Mouse (Mus musculus): ENCODE measurements around the gene Mrps7. TPM values are rescaled to one million over a fixed set of nuclear protein-coding genes. Genes with fewer than 3 reads are reported as not detected.

The Mrps7 gene
- polyA plus RNA-seq, 1 experiment from 2014 or later: 105 TPM

DNA sequence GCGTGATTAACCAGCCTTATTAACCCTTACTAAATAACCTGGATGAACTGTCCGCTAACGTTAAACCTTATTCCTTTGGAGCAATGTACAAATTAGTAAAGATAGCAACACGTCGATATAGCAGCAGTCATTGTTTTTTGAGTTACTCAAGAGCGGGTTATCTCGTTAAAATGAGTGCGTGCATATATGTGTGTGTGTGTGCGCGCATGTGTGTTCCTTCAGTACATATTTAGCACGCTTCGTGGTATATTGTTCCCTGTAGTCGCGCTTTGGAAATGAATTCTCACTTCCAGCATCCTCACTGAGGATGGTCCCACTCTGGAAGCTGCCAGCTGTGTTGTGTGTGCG is 623 bp upstream of the Mrps7 start:
- H3K27me3 ChIP-seq (ENCODE audit: control insufficient read depth, insufficient read depth, low read length): no peaks in the 10 kb centered on the region
- DNase-seq (ENCODE audit: low spot score): no peak
- H3K4me1 ChIP-seq (replicated peaks; ENCODE audit: control insufficient read depth, insufficient read depth, low read length): peaks cover 10% of the 10 kb centered on the region
- 6% methylated on average over 15 of the region's 15 CpGs for WGBS
- H3K9ac ChIP-seq (ENCODE audit: low read depth, low read length): peak overlapping the region; percentile 96
- H3K4me3 ChIP-seq (ENCODE audit: low read depth, low read length): peak overlapping the region; percentile 99
- H3K36me3 ChIP-seq (ENCODE audit: control insufficient read depth, insufficient read depth, low read length): peaks cover 7% of the 10 kb centered on the region; the same call in 1 of the 2 replicates
- H3K9me3 ChIP-seq (ENCODE audit: control insufficient read depth, low read length): no peaks in the 10 kb centered on the region
- peak overlapping the region; percentile 81 for H3K27ac ChIP-seq (ENCODE audit: low read depth, low read length)
- H3K4me2 ChIP-seq (replicated peaks; ENCODE audit: low read depth, low read length): peak overlapping the region; percentile 89
- no peak; the same call in 1 of the 2 replicates for ATAC-seq (ENCODE audit: low FRiP score)

- Histone ChIP-seq H3K36me3 (ENCODE audit: control insufficient read depth, insufficient read depth, low read length) (peaks cover 13% of the 10 kb centered on the region), H3K4me2 (replicated peaks; ENCODE audit: low read depth, low read length) (peak overlapping the region; percentile 89), H3K9me3 (ENCODE audit: control insufficient read depth, low read length) (no peaks in the 10 kb centered on the region), H3K27ac (ENCODE audit: low read depth, low read length) (peak overlapping the region; percentile 81), H3K27me3 (ENCODE audit: control insufficient read depth, insufficient read depth, low read length) (no peaks in the 10 kb centered on the region), H3K4me3 (ENCODE audit: low read depth, low read length) (peak overlapping the region; percentile 99), H3K4me1 (replicated peaks; ENCODE audit: control insufficient read depth, insufficient read depth, low read length) (peaks cover 10% of the 10 kb centered on the region), H3K9ac (ENCODE audit: low read depth, low read length) (peak overlapping the region; percentile 96)
- WGBS: under 1% methylated on average over 26 of the region's 26 CpGs
- DNase-seq (ENCODE audit: low spot score): no peak
- ATAC-seq (ENCODE audit: low FRiP score): peak; percentile 55; the same call in 1 of the 2 replicates
Observed at GRCm38 (mm10) chr11:115604304-115604696, 575 bp downstream of the Mrps7 start.

DNA sequence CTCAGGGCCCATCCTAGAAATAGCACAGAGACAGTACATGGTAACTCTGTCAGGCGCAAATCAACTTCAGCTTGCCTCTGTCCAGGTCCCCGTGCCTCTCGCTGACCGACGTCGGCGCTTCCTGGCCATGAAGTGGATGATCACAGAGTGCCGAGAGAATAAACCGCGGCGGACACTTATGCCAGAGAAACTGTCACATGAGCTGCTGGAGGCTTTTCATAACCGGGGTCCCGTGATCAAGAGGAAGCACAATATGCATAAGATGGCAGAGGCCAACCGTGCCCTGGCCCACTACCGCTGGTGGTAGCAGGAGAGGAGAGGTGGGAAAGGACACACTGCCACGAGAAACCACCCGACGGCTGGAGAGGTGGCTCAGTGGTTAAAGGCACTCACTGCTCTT is 3.0 kb downstream of the Mrps7 start:
- Histone ChIP-seq H3K9me3 (ENCODE audit: control insufficient read depth, low read length) (no peaks in the 10 kb centered on the region), H3K9ac (ENCODE audit: low read depth, low read length) (no peak overlapping the region), H3K4me2 (replicated peaks; ENCODE audit: low read depth, low read length) (no peak overlapping the region), H3K36me3 (ENCODE audit: control insufficient read depth, insufficient read depth, low read length) (peaks cover 13% of the 10 kb centered on the region), H3K4me1 (replicated peaks; ENCODE audit: control insufficient read depth, insufficient read depth, low read length) (peaks cover 10% of the 10 kb centered on the region), H3K27ac (ENCODE audit: low read depth, low read length) (no peak overlapping the region), H3K4me3 (ENCODE audit: low read depth, low read length) (no peak overlapping the region), H3K27me3 (ENCODE audit: control insufficient read depth, insufficient read depth, low read length) (no peaks in the 10 kb centered on the region)
- WGBS: 97% methylated on average over 18 of the region's 18 CpGs
- ATAC-seq (ENCODE audit: low FRiP score): no peak
- no peak for DNase-seq (ENCODE audit: low spot score)

DNA sequence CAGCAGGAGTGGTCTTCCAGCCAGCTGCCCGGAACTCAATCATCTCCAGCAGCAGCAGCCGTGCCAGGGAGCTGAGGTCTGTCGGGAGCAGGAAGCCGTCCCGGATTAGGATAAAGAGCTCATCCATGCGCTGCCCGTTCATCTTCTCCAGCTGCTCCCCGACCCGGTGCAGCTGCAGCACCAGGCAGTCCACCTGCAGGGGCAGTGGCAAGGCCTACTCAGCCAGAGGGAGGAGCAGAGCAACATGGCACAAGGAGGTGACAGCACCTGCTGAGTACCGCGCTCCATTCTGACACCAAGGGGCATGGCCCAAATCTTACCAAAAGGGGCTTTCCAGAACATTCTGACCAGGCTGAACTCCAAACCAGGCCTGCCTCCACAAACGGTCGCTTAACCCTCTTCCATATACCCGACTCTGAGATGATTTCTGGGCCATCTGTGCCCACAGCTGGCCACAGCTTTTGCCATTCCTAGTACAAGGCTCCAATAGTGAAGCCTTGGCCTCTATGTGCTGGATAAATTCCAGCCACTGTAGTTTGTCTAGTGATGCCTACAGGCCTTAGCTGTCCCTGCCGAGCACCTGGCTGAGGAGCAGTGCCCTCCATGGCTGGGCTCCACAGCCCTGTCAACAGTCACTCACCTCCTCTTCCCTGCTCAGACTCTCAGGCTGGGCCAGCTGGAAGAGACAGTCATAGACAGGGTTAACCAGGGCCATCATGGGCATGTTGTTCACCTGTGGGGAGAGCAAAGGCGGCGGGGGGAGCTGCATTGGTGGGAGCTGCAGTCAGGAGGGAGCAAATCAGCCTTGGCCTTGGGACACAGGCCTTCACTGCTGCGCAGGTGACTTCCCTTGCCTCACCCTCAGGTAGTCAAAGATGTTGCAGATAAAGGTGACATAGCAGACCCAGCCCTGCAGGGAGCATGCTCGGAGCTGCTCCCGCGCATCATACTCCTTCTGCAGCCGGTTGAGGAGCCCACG is 5.0 kb downstream of the Mrps7 start:
- Histone ChIP-seq H3K4me2 (replicated peaks; ENCODE audit: low read depth, low read length) (no peak overlapping the region), H3K27me3 (ENCODE audit: control insufficient read depth, insufficient read depth, low read length) (no peaks in the 10 kb centered on the region), H3K27ac (ENCODE audit: low read depth, low read length) (no peak overlapping the region), H3K9me3 (ENCODE audit: control insufficient read depth, low read length) (no peaks in the 10 kb centered on the region), H3K4me3 (ENCODE audit: low read depth, low read length) (no peak overlapping the region), H3K36me3 (ENCODE audit: control insufficient read depth, insufficient read depth, low read length) (peaks cover 13% of the 10 kb centered on the region), H3K9ac (ENCODE audit: low read depth, low read length) (no peak overlapping the region), H3K4me1 (replicated peaks; ENCODE audit: control insufficient read depth, insufficient read depth, low read length) (peaks cover 6% of the 10 kb centered on the region; the same call in 1 of the 2 replicates)
- WGBS: 85% methylated on average over 23 of the region's 23 CpGs
- ATAC-seq (ENCODE audit: low FRiP score): no peak
- no peak for DNase-seq (ENCODE audit: low spot score)

DNA sequence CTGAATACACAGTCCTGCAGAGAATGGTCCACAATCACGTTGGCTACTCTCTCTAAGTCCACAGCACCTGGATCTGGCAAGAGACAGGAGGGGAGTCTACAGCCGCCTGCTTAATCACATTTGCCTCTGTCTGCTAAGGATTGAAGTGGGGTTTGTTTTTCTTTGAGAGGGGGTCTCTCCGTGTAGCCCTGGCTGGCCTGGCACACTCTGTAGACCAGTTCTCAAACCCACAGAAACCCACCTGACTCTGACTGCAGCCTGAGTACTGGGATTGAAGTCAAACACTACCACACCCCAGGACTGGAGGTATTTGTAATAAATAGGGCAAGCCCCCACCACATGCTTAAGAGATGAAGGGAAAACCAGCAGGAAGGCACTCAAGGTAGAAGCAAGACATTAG is 5.9 kb downstream of the Mrps7 start:
- no peaks in the 10 kb centered on the region for H3K9me3 ChIP-seq (ENCODE audit: control insufficient read depth, low read length)
- DNase-seq (ENCODE audit: low spot score) (no peak), ATAC-seq (ENCODE audit: low FRiP score) (no peak)
- no peak overlapping the region for H3K27ac ChIP-seq (ENCODE audit: low read depth, low read length)
- H3K4me3 ChIP-seq (ENCODE audit: low read depth, low read length): no peak overlapping the region
- no peak overlapping the region for H3K9ac ChIP-seq (ENCODE audit: low read depth, low read length)
- no peak overlapping the region for H3K4me2 ChIP-seq (replicated peaks; ENCODE audit: low read depth, low read length)
- H3K36me3 ChIP-seq (ENCODE audit: control insufficient read depth, insufficient read depth, low read length): peaks cover 13% of the 10 kb centered on the region
- H3K4me1 ChIP-seq (replicated peaks; ENCODE audit: control insufficient read depth, insufficient read depth, low read length): peaks cover 5% of the 10 kb centered on the region; the same call in 1 of the 2 replicates
- no peaks in the 10 kb centered on the region for H3K27me3 ChIP-seq (ENCODE audit: control insufficient read depth, insufficient read depth, low read length)
- WGBS: 63% methylated on average over 3 of the region's 3 CpGs

DNA sequence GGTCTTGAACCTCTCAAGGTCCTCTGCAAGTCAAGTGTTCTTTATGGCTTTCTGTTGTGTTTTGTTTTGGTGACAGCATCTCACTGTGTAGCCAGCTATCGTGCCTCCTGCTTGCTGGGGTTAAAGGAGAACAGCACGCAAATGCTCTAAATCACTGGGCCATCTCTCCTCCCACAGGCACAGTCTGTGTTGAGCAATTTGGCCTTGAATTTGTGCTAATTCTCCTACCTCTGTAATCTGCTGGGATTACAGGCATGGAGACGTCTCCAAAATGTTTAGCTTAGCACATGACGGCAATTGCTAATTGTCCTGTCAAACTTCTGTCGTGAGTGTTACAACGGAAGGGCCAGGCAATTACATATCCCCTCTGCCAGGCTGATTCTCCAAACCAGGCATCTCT is 7.4 kb downstream of the Mrps7 start:
- DNase-seq (ENCODE audit: low spot score) (no peak), ATAC-seq (ENCODE audit: low FRiP score) (no peak)
- Histone ChIP-seq H3K9ac (ENCODE audit: low read depth, low read length) (no peak overlapping the region), H3K4me3 (ENCODE audit: low read depth, low read length) (no peak overlapping the region), H3K9me3 (ENCODE audit: control insufficient read depth, low read length) (no peaks in the 10 kb centered on the region), H3K36me3 (ENCODE audit: control insufficient read depth, insufficient read depth, low read length) (peaks cover 13% of the 10 kb centered on the region), H3K4me2 (replicated peaks; ENCODE audit: low read depth, low read length) (no peak overlapping the region), H3K27ac (ENCODE audit: low read depth, low read length) (no peak overlapping the region), H3K27me3 (ENCODE audit: control insufficient read depth, insufficient read depth, low read length) (no peaks in the 10 kb centered on the region), H3K4me1 (replicated peaks; ENCODE audit: control insufficient read depth, insufficient read depth, low read length) (no peaks in the 10 kb centered on the region; the same call in 1 of the 2 replicates)
- WGBS: 80% methylated on average over 6 of the region's 6 CpGs

GRCm38 (mm10) chr11:115612059-115612409 is 8.3 kb downstream of the Mrps7 start:
- peak overlapping the region; percentile 51 for H3K4me3 ChIP-seq (ENCODE audit: low read depth, low read length)
- H3K4me1 ChIP-seq (replicated peaks; ENCODE audit: control insufficient read depth, insufficient read depth, low read length): no peaks in the 10 kb centered on the region; the same call in 1 of the 2 replicates
- DNase-seq (ENCODE audit: low spot score) (no peak), ATAC-seq (ENCODE audit: low FRiP score) (no peak; the same call in 1 of the 2 replicates)
- peak overlapping the region; percentile 56 for H3K9ac ChIP-seq (ENCODE audit: low read depth, low read length)
- WGBS: 2% methylated on average over 13 of the region's 13 CpGs
- no peak overlapping the region for H3K27ac ChIP-seq (ENCODE audit: low read depth, low read length)
- no peaks in the 10 kb centered on the region for H3K9me3 ChIP-seq (ENCODE audit: control insufficient read depth, low read length)
- H3K4me2 ChIP-seq (replicated peaks; ENCODE audit: low read depth, low read length): peak overlapping the region; percentile 91
- peaks cover 11% of the 10 kb centered on the region for H3K36me3 ChIP-seq (ENCODE audit: control insufficient read depth, insufficient read depth, low read length)
- no peaks in the 10 kb centered on the region for H3K27me3 ChIP-seq (ENCODE audit: control insufficient read depth, insufficient read depth, low read length)

- peak within 1 kb of the TSS; percentile 56 for H3K9ac ChIP-seq (ENCODE audit: low read depth, low read length)
- peak; percentile 84 for ATAC-seq (ENCODE audit: low FRiP score)
- H3K27ac ChIP-seq (ENCODE audit: low read depth, low read length): peak within 1 kb of the TSS; percentile 51; the same call in 1 of the 2 replicates
- H3K9me3 ChIP-seq (ENCODE audit: control insufficient read depth, low read length): no peaks in the 10 kb centered on the region
- peaks cover 10% of the 10 kb centered on the region for H3K36me3 ChIP-seq (ENCODE audit: control insufficient read depth, insufficient read depth, low read length)
- under 1% methylated on average over 50 of the region's 80 CpGs for WGBS
- peak; percentile 90 for DNase-seq (ENCODE audit: low spot score)
- H3K4me3 ChIP-seq (ENCODE audit: low read depth, low read length): peak within 1 kb of the TSS; percentile 51
- H3K4me1 ChIP-seq (replicated peaks; ENCODE audit: control insufficient read depth, insufficient read depth, low read length): no peaks in the 10 kb centered on the region; the same call in 1 of the 2 replicates
- no peaks in the 10 kb centered on the region for H3K27me3 ChIP-seq (ENCODE audit: control insufficient read depth, insufficient read depth, low read length)
- peak within 1 kb of the TSS; percentile 91 for H3K4me2 ChIP-seq (replicated peaks; ENCODE audit: low read depth, low read length)
Observed at GRCm38 (mm10) chr11:115612410-115613137, 8.8 kb downstream of the Mrps7 start, which contains the start of gene Mif4gd. Gene Mif4gd (minus strand): TSS chr11:115612969.
